Mouse (Mus musculus) cerebellum, adult 2 months (tissue): Measurements from ENCODE around the gene Prrc2b.

Experiments
- CTCF ChIP-seq: fragments of 200-500 bp; IDR thresholded peaks from 2 replicates; pipeline ENCODE4 v1.5.1; 2011; ENCODE audit warnings: low read depth, mild to moderate bottlenecking, control low read depth, low read length, moderate library complexity, borderline replicate concordance; ENCODE audit not compliant: insufficient read depth
- POLR2A ChIP-seq: fragments of 200-500 bp; IDR thresholded peaks from 2 replicates; pipeline ENCODE4 v1.6.1; 2011; ENCODE audit warnings: low read length, control low read depth, borderline replicate concordance; ENCODE audit not compliant: insufficient read depth

- TF ChIP-seq CTCF: no peak
- TF ChIP-seq POLR2A: no peak
These were observed 11.5 kb upstream of the Prrc2b start for GRCm38 (mm10) chr2:32139377-32139776.
